Mouse (Mus musculus): Measurements from ENCODE around the gene Arih1. TPM values are rescaled to one million over a fixed set of nuclear protein-coding genes. Genes with fewer than 3 reads are reported as not detected.

Arih1 gene
- polyA plus RNA-seq, 1 experiment from 2014 or later: 24.0 TPM

- Histone ChIP-seq H3K4me3 (no peak overlapping the region), H3K27me3 (no peaks in the 10 kb centered on the region), H3K27ac (replicated peaks) (no peak overlapping the region), H3K4me2 (replicated peaks) (no peak overlapping the region), H3K9me3 (no peaks in the 10 kb centered on the region), H3K36me3 (peaks cover 4% of the 10 kb centered on the region; the same call in 1 of the 2 replicates), H3K4me1 (no peaks in the 10 kb centered on the region), H3K9ac (replicated peaks) (no peak overlapping the region)
- no peak for ATAC-seq (ENCODE audit: low FRiP score, low read depth)
- 93% methylated on average over 1 of the region's 1 CpGs for WGBS
Observed at GRCm38 (mm10) chr9:59458416-59458815, 28.0 kb downstream of the Arih1 start.

- no peak overlapping the region for H3K4me2 ChIP-seq (replicated peaks)
- no peaks in the 10 kb centered on the region for H3K4me1 ChIP-seq
- H3K9me3 ChIP-seq: no peaks in the 10 kb centered on the region
- H3K27ac ChIP-seq (replicated peaks): no peak overlapping the region
- H3K27me3 ChIP-seq: no peaks in the 10 kb centered on the region
- no peak for ATAC-seq (ENCODE audit: low FRiP score, low read depth)
- WGBS: 89% methylated on average over 1 of the region's 1 CpGs
- H3K36me3 ChIP-seq: peaks cover 4% of the 10 kb centered on the region; the same call in 1 of the 2 replicates
- no peak overlapping the region for H3K9ac ChIP-seq (replicated peaks)
- H3K4me3 ChIP-seq: no peak overlapping the region
Observed at GRCm38 (mm10) chr9:59457671-59458070, 28.7 kb downstream of the Arih1 start.

- H3K36me3 ChIP-seq: peaks cover 6% of the 10 kb centered on the region; the same call in 1 of the 2 replicates
- H3K4me3 ChIP-seq: no peak overlapping the region
- no peak for ATAC-seq (ENCODE audit: low FRiP score, low read depth)
- no peak overlapping the region for H3K9ac ChIP-seq (replicated peaks)
- H3K27ac ChIP-seq (replicated peaks): no peak overlapping the region
- no peaks in the 10 kb centered on the region for H3K9me3 ChIP-seq
- no peaks in the 10 kb centered on the region for H3K4me1 ChIP-seq
- H3K27me3 ChIP-seq: no peaks in the 10 kb centered on the region
- H3K4me2 ChIP-seq (replicated peaks): no peak overlapping the region
- 89% methylated on average over 3 of the region's 3 CpGs for WGBS
Observed at GRCm38 (mm10) chr9:59455404-59456068, 30.9 kb downstream of the Arih1 start.

DNA sequence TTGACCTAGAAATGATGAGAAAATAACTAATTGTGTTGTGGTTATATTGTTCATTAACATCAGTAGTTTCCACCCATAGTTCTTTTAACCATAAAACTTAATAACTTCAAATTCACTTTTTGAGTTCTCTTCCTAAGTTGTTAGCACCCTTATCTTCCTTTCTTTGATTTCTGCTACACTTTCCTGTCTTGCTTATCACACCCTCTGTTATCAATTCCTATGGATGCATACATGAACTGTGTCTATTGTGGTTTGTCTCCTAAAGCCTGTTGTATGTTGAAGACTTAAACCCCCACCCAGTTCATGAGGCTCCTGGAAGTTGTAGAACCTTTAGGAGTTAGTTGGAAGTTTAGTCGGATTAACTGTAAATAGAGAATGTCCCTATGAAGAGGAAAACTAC lies 52.7 kb downstream of the Arih1 start:
- no peak overlapping the region for H3K9ac ChIP-seq (replicated peaks)
- no peak for ATAC-seq (ENCODE audit: low FRiP score, low read depth)
- no peak overlapping the region for H3K4me3 ChIP-seq
- no peak overlapping the region for H3K27ac ChIP-seq (replicated peaks)
- H3K36me3 ChIP-seq: peaks cover 19% of the 10 kb centered on the region; the same call in 1 of the 2 replicates
- H3K4me1 ChIP-seq: no peaks in the 10 kb centered on the region
- H3K4me2 ChIP-seq (replicated peaks): no peak overlapping the region
- H3K9me3 ChIP-seq: no peaks in the 10 kb centered on the region
- no peaks in the 10 kb centered on the region for H3K27me3 ChIP-seq
- WGBS: 86% methylated on average over 1 of the region's 1 CpGs

DNA sequence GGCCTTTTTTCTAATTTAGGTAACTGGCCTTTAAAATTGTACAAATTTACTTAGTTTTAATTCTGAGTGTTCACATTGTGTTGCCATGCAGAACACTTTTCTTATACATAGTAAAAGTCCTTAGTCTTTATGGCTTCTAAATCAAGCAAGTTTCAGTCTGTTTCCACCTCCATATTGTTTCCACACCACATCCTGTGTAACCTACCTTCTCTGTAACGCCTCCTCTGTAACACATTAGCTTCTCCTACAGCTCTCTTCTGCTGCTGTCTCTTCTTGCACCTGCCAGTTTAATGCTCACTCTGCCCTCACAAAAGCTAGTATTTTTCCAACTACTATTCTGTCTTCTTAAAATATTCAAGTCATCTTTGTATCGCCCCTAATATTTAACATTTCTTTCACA lies 54.8 kb downstream of the Arih1 start:
- ATAC-seq (ENCODE audit: low FRiP score, low read depth): no peak
- H3K27me3 ChIP-seq: no peaks in the 10 kb centered on the region
- H3K9me3 ChIP-seq: 0 out of 2 replicates have a peak, but pooled peaks cover 3% of the 10 kb centered on the region
- H3K4me2 ChIP-seq (replicated peaks): no peak overlapping the region
- 96% methylated on average over 2 of the region's 2 CpGs for WGBS
- H3K4me1 ChIP-seq: no peaks in the 10 kb centered on the region
- no peak overlapping the region for H3K27ac ChIP-seq (replicated peaks)
- H3K36me3 ChIP-seq: peaks cover 24% of the 10 kb centered on the region; the same call in 1 of the 2 replicates
- no peak overlapping the region for H3K9ac ChIP-seq (replicated peaks)
- H3K4me3 ChIP-seq: no peak overlapping the region

- Histone ChIP-seq H3K27ac (replicated peaks) (no peak overlapping the region), H3K4me3 (no peak overlapping the region), H3K4me1 (no peaks in the 10 kb centered on the region), H3K36me3 (no peaks in the 10 kb centered on the region; the same call in 1 of the 2 replicates), H3K27me3 (no peaks in the 10 kb centered on the region), H3K9me3 (no peaks in the 10 kb centered on the region), H3K9ac (replicated peaks) (no peak overlapping the region), H3K4me2 (replicated peaks) (no peak overlapping the region)
- 89% methylated on average over 6 of the region's 6 CpGs for WGBS
- no peak for ATAC-seq (ENCODE audit: low FRiP score, low read depth)
Observed at GRCm38 (mm10) chr9:59420487-59420886, 65.9 kb downstream of the Arih1 start.

GRCm38 (mm10) chr9:59407271-59407670 lies 79.1 kb downstream of the Arih1 start:
- Histone ChIP-seq H3K36me3 (peaks cover 35% of the 10 kb centered on the region), H3K4me2 (replicated peaks) (no peak overlapping the region), H3K9me3 (no peaks in the 10 kb centered on the region), H3K9ac (replicated peaks) (no peak overlapping the region), H3K4me3 (no peak overlapping the region), H3K4me1 (no peaks in the 10 kb centered on the region), H3K27me3 (no peaks in the 10 kb centered on the region), H3K27ac (replicated peaks) (no peak overlapping the region)
- no peak for ATAC-seq (ENCODE audit: low FRiP score, low read depth)
- 100% methylated on average over 1 of the region's 1 CpGs for WGBS

GRCm38 (mm10) chr9:59389086-59389485 lies 97.3 kb downstream of the Arih1 start:
- Histone ChIP-seq H3K36me3 (peaks cover 38% of the 10 kb centered on the region), H3K9ac (replicated peaks) (no peak overlapping the region), H3K4me3 (no peak overlapping the region), H3K4me2 (replicated peaks) (no peak overlapping the region), H3K9me3 (no peaks in the 10 kb centered on the region), H3K27me3 (no peaks in the 10 kb centered on the region), H3K4me1 (no peaks in the 10 kb centered on the region), H3K27ac (replicated peaks) (no peak overlapping the region)
- ATAC-seq (ENCODE audit: low FRiP score, low read depth): no peak
- 89% methylated on average over 4 of the region's 4 CpGs for WGBS

- WGBS: 80% methylated on average over 1 of the region's 1 CpGs
- H3K27ac ChIP-seq (replicated peaks): no peak overlapping the region
- no peak overlapping the region for H3K9ac ChIP-seq (replicated peaks)
- no peaks in the 10 kb centered on the region for H3K4me1 ChIP-seq
- H3K4me3 ChIP-seq: no peak overlapping the region
- no peak for ATAC-seq (ENCODE audit: low FRiP score, low read depth)
- H3K36me3 ChIP-seq: peaks cover 32% of the 10 kb centered on the region
- H3K9me3 ChIP-seq: no peaks in the 10 kb centered on the region
- no peaks in the 10 kb centered on the region for H3K27me3 ChIP-seq
- H3K4me2 ChIP-seq (replicated peaks): no peak overlapping the region
Observed at GRCm38 (mm10) chr9:59388311-59388710, 98.1 kb downstream of the Arih1 start.

DNA sequence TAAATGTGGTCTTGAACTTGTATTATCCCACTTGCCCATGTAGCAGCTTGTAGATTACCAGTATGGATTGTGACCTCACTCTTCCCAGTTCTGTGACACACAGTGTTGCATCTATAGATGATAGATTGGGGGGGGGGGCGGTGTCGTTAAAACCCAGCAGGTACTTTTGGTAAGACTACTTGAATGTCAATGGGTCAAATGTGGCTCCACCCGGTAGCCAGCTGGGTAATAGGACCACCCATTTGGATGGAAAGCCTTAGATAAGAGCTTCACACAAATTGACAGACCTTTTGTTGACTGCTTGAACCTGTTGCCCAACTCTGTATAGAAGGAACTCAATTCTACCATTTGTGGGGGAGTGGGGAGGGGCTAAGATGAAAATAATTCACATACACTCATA lies 99.0 kb downstream of the Arih1 start:
- H3K36me3 ChIP-seq: peaks cover 23% of the 10 kb centered on the region
- H3K9me3 ChIP-seq: no peaks in the 10 kb centered on the region
- H3K27me3 ChIP-seq: no peaks in the 10 kb centered on the region
- ATAC-seq (ENCODE audit: low FRiP score, low read depth): no peak
- no peaks in the 10 kb centered on the region for H3K4me1 ChIP-seq
- 69% methylated on average over 3 of the region's 3 CpGs for WGBS
- no peak overlapping the region for H3K4me3 ChIP-seq
- H3K9ac ChIP-seq (replicated peaks): no peak overlapping the region
- H3K4me2 ChIP-seq (replicated peaks): no peak overlapping the region
- no peak overlapping the region for H3K27ac ChIP-seq (replicated peaks)

- Histone ChIP-seq H3K4me3 (no peak overlapping the region), H3K9me3 (0 out of 2 replicates have a peak, but pooled peaks cover 7% of the 10 kb centered on the region), H3K4me1 (no peaks in the 10 kb centered on the region), H3K36me3 (no peaks in the 10 kb centered on the region), H3K9ac (replicated peaks) (no peak overlapping the region), H3K4me2 (replicated peaks) (no peak overlapping the region), H3K27ac (replicated peaks) (no peak overlapping the region), H3K27me3 (no peaks in the 10 kb centered on the region)
- 93% methylated on average over 15 of the region's 15 CpGs for WGBS
- ATAC-seq (ENCODE audit: low FRiP score, low read depth): no peak
Observed at GRCm38 (mm10) chr9:59375626-59376025, 110.8 kb downstream of the Arih1 start.

DNA sequence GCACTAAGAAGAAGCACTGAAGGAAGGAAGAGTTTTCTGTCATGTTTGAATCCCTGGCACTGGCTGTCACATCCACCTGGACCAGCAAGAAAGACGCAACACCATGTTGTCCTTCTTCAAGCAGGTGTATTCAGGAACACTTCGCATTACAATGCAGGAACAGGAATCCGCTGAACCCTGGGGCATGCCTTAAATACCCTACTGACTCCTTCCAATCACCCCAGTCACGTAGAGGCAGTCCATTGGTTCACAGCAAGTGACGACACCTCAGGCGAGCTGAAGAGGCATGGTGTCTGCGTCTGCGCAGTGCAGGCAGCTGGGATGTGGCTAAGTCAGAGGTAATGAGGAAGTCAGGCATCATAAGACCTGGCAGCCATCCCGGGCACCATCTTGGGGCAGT lies 116.8 kb downstream of the Arih1 start:
- 92% methylated on average over 9 of the region's 9 CpGs for WGBS
- no peak for ATAC-seq (ENCODE audit: low FRiP score, low read depth)
- Histone ChIP-seq H3K4me3 (no peak overlapping the region), H3K9ac (replicated peaks) (no peak overlapping the region), H3K27ac (replicated peaks) (no peak overlapping the region), H3K27me3 (no peaks in the 10 kb centered on the region), H3K4me1 (no peaks in the 10 kb centered on the region), H3K9me3 (0 out of 2 replicates have a peak, but pooled peaks cover 7% of the 10 kb centered on the region), H3K36me3 (no peaks in the 10 kb centered on the region), H3K4me2 (replicated peaks) (no peak overlapping the region)

GRCm38 (mm10) chr9:59369220-59369619 lies 117.2 kb downstream of the Arih1 start:
- Histone ChIP-seq H3K36me3 (no peaks in the 10 kb centered on the region), H3K4me1 (no peaks in the 10 kb centered on the region), H3K27me3 (no peaks in the 10 kb centered on the region), H3K4me2 (replicated peaks) (no peak overlapping the region), H3K27ac (replicated peaks) (no peak overlapping the region), H3K9ac (replicated peaks) (no peak overlapping the region), H3K4me3 (no peak overlapping the region), H3K9me3 (0 out of 2 replicates have a peak, but pooled peaks cover 7% of the 10 kb centered on the region)
- 79% methylated on average over 5 of the region's 5 CpGs for WGBS
- no peak for ATAC-seq (ENCODE audit: low FRiP score, low read depth)

Data from midbrain, embryonic 12.5 days (tissue).